Mouse (Mus musculus): ENCODE results near the gene Rab6a.

The Rab6a gene

DNA sequence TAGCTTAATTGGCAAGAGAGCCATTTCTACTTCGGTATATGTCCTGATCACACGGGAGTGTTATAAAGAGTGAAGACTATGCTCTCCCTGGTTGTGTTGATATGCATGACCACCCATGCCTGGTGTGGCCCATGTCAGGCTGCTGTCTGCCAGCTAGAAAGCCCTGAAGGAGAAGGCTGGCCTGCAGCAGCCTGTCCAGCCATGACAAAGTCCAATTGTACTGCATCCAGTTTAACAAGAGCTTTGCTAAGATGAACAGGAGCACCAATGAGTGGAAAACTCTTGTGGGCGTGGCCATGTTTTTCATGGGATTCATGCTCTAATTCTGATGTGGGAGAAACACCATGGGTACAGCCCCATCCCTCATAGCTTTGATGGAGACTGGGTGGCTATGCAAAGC, 17.3 kb downstream of the Rab6a start:
- peak; percentile 78 for DNase-seq

DNA sequence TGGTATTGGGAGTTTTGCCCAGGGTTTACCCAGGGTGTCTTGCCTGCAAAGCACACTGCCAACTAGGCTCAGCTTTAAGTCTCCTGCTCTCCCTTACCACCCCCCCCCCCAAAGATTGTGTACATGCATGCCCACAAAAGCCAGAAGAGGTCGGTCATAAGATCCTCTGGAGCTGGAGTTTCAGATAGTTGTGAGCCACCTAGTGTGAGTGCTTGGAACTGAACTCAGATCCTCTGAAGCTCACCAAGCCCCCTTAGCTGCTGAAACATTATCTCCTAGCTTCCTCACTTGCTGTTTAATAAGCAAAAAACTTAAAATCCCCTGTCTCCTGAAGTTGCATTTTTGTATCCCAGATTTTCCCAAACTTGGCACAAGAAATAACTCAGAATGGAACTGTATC, 30.4 kb downstream of the Rab6a start:
- peak; percentile 45 for DNase-seq

GRCm38 (mm10) chr7:100642413-100642812, 35.2 kb downstream of the Rab6a start:
- no peak for DNase-seq

GRCm38 (mm10) chr7:100645147-100645546, 37.9 kb downstream of the Rab6a start:
- peak; percentile 75 for DNase-seq

DNA sequence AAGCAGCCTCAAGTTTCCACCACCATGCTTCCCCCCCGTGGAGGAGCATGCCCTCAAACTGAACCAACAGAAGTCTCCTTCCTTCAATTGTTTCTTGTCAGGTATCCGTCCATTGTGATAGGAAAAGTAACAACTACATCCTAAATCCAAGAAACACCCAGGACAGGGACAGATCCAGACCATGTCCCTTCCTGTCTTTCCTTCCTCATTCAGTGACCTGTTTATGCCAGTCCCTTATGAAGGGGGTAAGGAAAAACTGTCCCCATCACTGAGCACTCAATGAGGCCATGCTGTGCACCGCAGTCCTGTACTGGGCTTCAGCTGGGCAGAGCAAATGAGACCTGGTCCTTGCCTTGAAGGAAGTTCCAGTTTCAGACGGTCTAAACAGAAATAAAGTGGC, 41.9 kb downstream of the Rab6a start:
- no peak for DNase-seq

- DNase-seq, result no peak
Observed at GRCm38 (mm10) chr7:100649826-100650225, 42.6 kb downstream of the Rab6a start.

DNA sequence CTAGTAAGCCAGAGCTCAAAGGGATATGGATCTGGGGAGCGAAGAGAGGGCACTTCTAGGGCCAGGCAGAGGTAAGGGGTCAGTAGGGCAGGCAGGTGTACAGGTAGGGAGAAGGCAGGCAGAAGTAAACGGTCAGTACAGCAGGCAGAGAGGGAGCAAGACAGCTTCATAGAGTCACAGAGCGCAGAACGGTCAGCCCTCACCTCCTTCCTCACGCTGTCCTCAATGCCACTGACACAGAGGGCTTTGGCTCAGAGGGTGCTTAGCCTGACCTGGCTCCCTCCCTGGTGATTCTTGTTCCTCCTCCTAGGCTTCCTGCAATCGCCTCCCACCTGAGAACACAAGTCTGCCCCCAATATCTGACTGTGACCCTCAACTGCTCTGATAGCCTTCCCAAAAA, 43.2 kb downstream of the Rab6a start:
- no peak for DNase-seq

DNA sequence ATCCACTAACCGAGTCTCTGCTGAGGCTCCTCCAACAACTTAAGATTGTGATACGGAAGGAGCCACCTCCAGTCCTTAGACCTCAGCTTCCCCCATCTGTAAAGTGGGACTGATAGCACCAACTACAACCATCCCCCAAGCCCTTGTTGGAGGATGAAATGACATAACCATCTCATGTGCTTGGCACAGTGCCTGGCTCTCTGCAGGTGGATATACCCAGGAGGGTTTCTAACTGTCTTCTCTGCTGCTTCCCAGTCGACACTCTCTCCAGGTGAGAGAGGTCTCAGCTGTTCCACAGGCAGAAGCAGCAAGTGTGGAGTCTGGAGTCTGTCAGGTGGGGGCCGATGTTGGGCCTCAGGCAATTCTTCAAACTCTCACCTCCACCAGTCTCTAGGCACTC, 43.8 kb downstream of the Rab6a start:
- DNase-seq, result no peak

- DNase-seq, result no peak
Observed at GRCm38 (mm10) chr7:100653480-100654266, 46.5 kb downstream of the Rab6a start.

GRCm38 (mm10) chr7:100654441-100654840, 47.2 kb downstream of the Rab6a start:
- DNase-seq, result no peak

DNA sequence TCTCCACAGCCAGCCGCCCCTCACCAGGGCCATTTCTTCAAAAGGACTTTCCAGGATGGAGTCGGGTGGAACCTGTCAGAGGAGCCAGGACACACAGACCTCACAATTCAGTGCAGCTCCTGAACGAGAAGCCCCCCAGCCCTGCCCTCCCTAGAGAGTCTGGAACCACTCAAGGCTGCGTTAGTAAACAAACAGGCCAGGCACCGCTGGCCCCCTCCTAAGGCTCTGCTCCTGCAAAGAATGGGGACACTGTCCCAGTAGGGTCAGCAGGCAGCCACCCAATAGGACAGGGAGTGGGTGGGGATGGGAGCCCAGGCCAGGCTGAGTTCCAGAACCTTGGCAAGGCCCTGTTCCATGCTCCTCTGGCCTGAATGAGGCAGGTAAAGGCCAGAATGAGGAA, 49.5 kb downstream of the Rab6a start:
- no peak for DNase-seq

GRCm38 (mm10) chr7:100658093-100658578, 50.9 kb downstream of the Rab6a start:
- DNase-seq, result peak; percentile 58

DNA sequence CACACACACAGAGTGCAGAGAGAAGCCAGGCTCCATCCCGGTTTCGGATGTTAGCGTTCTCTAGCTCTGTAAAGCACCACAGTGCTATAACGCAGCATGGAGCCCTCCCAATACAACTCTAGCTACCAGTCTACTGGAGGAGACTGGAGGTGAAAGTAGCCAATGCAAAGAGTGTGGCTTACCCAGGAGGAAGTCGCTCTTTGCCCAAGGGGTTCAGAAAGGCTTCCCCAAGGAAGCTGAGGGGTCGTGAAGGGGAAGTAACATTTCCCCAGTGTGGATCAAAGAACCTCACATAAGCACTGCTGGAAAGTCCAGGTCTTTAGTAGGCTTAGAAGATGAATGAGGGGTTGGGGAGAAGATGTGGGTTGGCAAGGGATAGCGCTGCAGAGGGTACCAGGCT, 54.1 kb downstream of the Rab6a start:
- no peak for DNase-seq

GRCm38 (mm10) chr7:100662231-100662630, 55.0 kb downstream of the Rab6a start, which contains the start of gene Plekhb1:
Gene Plekhb1, minus strand, starts transcription at chr7:100662414.
- no peak for DNase-seq

- DNase-seq, result peak; percentile 95
Observed at GRCm38 (mm10) chr7:100663190-100663589, 56.0 kb downstream of the Rab6a start.

- no peak for DNase-seq
Observed at GRCm38 (mm10) chr7:100663729-100664304, 56.6 kb downstream of the Rab6a start.

GRCm38 (mm10) chr7:100670646-100671045, 63.4 kb downstream of the Rab6a start:
- DNase-seq, result no peak

DNA sequence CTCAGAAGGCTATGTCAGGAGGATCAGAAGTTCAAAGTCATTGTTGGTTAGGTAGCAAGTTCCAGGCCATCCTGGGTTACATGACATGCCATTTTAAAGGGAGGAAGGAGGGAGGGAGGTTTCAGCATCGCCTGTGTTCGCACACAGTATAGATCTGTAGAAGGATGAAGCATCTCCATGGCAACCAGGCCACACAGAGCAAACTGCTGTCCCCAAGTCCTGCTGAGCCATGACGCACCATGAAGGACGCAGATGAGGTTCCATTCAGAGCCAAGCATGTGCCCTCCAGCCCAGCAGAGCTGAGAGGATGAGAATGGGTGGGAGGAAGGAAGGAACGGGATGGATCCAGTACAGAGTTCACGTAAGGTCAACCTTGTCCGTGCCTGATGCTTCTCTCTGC, 66.2 kb downstream of the Rab6a start:
- no peak for DNase-seq

DNA sequence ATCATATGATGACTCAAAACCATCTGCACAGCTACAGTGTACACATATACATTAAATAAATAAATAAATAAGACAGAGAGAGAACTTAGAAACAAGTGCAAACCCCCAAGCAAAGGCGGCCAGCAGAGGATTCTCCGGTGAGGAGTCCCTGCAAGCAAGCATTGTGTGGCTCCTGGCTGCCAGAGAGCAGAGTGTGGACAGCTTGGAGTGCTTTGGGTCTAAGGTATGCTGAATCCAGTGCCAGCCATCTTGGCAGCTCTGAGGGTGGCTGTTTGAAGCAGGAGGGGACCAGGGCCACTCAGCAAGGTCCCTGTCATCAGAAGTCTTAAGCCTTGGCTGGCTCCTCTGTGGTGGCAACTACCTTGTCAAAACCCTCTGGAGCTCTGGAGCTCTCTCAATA, 67.7 kb downstream of the Rab6a start:
- no peak for DNase-seq

GRCm38 (mm10) chr7:100678052-100678451, 70.8 kb downstream of the Rab6a start:
- DNase-seq, result no peak

DNA sequence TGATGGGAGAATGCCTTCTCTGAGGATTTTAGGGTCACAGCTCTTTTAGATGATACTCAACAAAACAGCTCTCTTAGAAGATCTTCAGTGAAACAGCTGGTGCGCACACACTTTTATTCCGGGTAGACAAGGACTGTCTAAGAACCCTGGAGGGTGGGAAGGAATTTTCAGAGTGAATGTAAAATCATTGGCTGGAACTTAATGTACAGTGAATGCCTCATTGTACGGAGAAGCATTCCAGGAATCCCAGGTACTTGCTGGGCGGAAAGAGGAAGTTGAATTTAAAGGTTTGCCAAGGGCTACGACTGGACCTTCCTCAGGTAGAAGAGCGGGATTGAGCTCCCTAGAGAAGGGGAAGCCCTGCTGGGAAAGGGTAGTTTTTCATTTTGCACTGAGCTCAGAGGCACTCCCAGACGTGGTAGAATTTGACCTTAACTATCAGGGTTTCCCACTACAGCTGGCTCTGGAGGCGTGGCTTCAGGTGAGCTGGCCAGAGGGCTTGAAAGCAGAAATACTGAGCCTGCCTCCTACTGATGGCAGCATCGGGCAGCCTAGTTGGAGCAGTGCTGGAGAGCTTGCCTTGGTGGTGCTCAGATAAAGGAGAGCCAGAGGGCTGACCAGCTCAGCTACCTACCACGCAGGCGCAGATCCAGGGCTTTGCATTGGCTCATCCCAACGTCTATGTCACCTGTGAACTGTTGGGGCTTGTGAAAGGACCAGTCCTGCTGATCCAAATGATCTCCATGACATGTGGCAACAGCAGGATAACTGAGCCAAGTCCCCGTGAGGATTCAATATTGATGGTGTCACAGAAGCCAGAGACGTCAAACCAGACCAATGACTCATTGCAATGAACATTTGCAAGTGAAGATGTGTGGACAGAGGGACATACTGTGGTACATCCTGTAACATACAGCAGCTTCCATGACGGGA, 72.0 kb downstream of the Rab6a start:
- DNase-seq, result peak; percentile 12

- no peak for DNase-seq
Observed at GRCm38 (mm10) chr7:100681132-100681531, 73.9 kb downstream of the Rab6a start.

DNA sequence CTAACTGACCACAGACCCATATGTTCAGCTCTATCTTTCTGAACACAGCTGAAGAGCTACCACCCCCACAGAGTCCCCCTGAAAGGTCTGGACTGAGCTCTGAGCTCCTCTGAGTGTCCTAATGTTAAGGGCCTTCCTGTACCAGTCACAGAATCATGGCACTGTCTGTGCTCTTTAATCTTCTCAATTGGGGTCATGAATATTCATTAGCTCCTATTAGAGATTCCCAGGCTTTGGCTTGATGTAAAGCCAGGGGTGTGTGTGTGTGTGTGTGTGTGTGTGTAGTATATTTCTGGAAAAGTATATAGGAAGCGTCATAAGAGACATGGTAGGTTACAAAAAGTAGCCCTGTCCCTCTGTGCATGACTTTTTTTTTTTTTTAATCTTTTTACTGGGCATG, 76.0 kb downstream of the Rab6a start:
- no peak for DNase-seq
